Mouse (Mus musculus): ENCODE data around the gene Kctd19. TPM values are rescaled to one million over a fixed set of nuclear protein-coding genes. Genes with fewer than 3 reads are reported as not detected.

Gene Kctd19
- total and polyA plus RNA-seq, 2 experiments from 2014 or later: 0.16 to 0.27 TPM

GRCm38 (mm10) chr8:105367107-105367506 lies 46.2 kb downstream of the Kctd19 start:
- DNase-seq (ENCODE audit: low spot score): no peak
- no peak overlapping the region for H3K4me2 ChIP-seq (ENCODE audit: low read depth, low read length, poor library complexity, severe bottlenecking)
- peak; percentile 70 for TF ChIP-seq CTCF (IDR thresholded peaks at IDR 0.05)
- 75% methylated on average over 2 of the region's 2 CpGs for WGBS
- H3K27ac ChIP-seq (ENCODE audit: low read depth, low read length): no peak overlapping the region
- no peaks in the 10 kb centered on the region for H3K4me1 ChIP-seq (ENCODE audit: insufficient read depth, low read length)
- no peak overlapping the region for H3K9ac ChIP-seq (replicated peaks; ENCODE audit: low read length, poor library complexity, severe bottlenecking)
- H3K9me3 ChIP-seq (ENCODE audit: low read length): no peaks in the 10 kb centered on the region
- peaks cover 37% of the 10 kb centered on the region for H3K36me3 ChIP-seq (ENCODE audit: insufficient read depth, low read length)
- ATAC-seq (ENCODE audit: low FRiP score): no peak
- no peaks in the 10 kb centered on the region for H3K27me3 ChIP-seq (ENCODE audit: insufficient read depth, low read length)
- no peak overlapping the region for H3K4me3 ChIP-seq (ENCODE audit: low read depth, low read length)

- no peak overlapping the region for H3K4me2 ChIP-seq (ENCODE audit: low read depth, low read length, poor library complexity, severe bottlenecking)
- WGBS: 70% methylated on average over 12 of the region's 12 CpGs
- ATAC-seq (ENCODE audit: low FRiP score) (no peak), DNase-seq (ENCODE audit: low spot score) (no peak)
- H3K9ac ChIP-seq (replicated peaks; ENCODE audit: low read length, poor library complexity, severe bottlenecking): no peak overlapping the region
- no peak overlapping the region for H3K27ac ChIP-seq (ENCODE audit: low read depth, low read length)
- peaks cover 42% of the 10 kb centered on the region for H3K36me3 ChIP-seq (ENCODE audit: insufficient read depth, low read length)
- no peak overlapping the region for H3K4me3 ChIP-seq (ENCODE audit: low read depth, low read length)
- no peaks in the 10 kb centered on the region for H3K4me1 ChIP-seq (ENCODE audit: insufficient read depth, low read length)
- H3K27me3 ChIP-seq (ENCODE audit: insufficient read depth, low read length): no peaks in the 10 kb centered on the region
- no peak for TF ChIP-seq CTCF (IDR thresholded peaks at IDR 0.05)
- no peaks in the 10 kb centered on the region for H3K9me3 ChIP-seq (ENCODE audit: low read length)
These were observed 51.3 kb downstream of the Kctd19 start for GRCm38 (mm10) chr8:105361751-105362702.

- Histone ChIP-seq H3K36me3 (ENCODE audit: insufficient read depth, low read length) (peaks cover 48% of the 10 kb centered on the region), H3K27ac (ENCODE audit: low read depth, low read length) (no peak overlapping the region; the same call in 1 of the 2 replicates), H3K4me3 (ENCODE audit: low read depth, low read length) (no peak overlapping the region), H3K4me1 (ENCODE audit: insufficient read depth, low read length) (no peaks in the 10 kb centered on the region), H3K27me3 (ENCODE audit: insufficient read depth, low read length) (no peaks in the 10 kb centered on the region), H3K4me2 (ENCODE audit: low read depth, low read length, poor library complexity, severe bottlenecking) (no peak overlapping the region), H3K9me3 (ENCODE audit: low read length) (no peaks in the 10 kb centered on the region), H3K9ac (replicated peaks; ENCODE audit: low read length, poor library complexity, severe bottlenecking) (no peak overlapping the region)
- peak; percentile 73 for TF ChIP-seq CTCF (IDR thresholded peaks at IDR 0.05)
- DNase-seq (ENCODE audit: low spot score) (peak; percentile 79), ATAC-seq (ENCODE audit: low FRiP score) (no peak)
- WGBS: 46% methylated on average over 4 of the region's 4 CpGs
These were observed 53.7 kb downstream of the Kctd19 start for GRCm38 (mm10) chr8:105359646-105360045.

GRCm38 (mm10) chr8:105359208-105359607 lies 54.1 kb downstream of the Kctd19 start:
- no peak for DNase-seq (ENCODE audit: low spot score)
- Histone ChIP-seq H3K4me3 (ENCODE audit: low read depth, low read length) (no peak overlapping the region), H3K27ac (ENCODE audit: low read depth, low read length) (no peak overlapping the region; the same call in 1 of the 2 replicates), H3K9me3 (ENCODE audit: low read length) (no peaks in the 10 kb centered on the region), H3K4me2 (ENCODE audit: low read depth, low read length, poor library complexity, severe bottlenecking) (no peak overlapping the region), H3K27me3 (ENCODE audit: insufficient read depth, low read length) (no peaks in the 10 kb centered on the region), H3K36me3 (ENCODE audit: insufficient read depth, low read length) (peaks cover 44% of the 10 kb centered on the region), H3K9ac (replicated peaks; ENCODE audit: low read length, poor library complexity, severe bottlenecking) (no peak overlapping the region), H3K4me1 (ENCODE audit: insufficient read depth, low read length) (no peaks in the 10 kb centered on the region)
- TF ChIP-seq CTCF (IDR thresholded peaks at IDR 0.05): no peak
- WGBS: 77% methylated on average over 15 of the region's 15 CpGs
- no peak; the same call in 1 of the 2 replicates for ATAC-seq (ENCODE audit: low FRiP score)

- Histone ChIP-seq H3K36me3 (ENCODE audit: insufficient read depth, low read length) (peaks cover 33% of the 10 kb centered on the region), H3K9me3 (ENCODE audit: low read length) (no peaks in the 10 kb centered on the region), H3K4me3 (ENCODE audit: low read depth, low read length) (no peak overlapping the region), H3K27ac (ENCODE audit: low read depth, low read length) (no peak overlapping the region), H3K9ac (replicated peaks; ENCODE audit: low read length, poor library complexity, severe bottlenecking) (no peak overlapping the region), H3K27me3 (ENCODE audit: insufficient read depth, low read length) (no peaks in the 10 kb centered on the region), H3K4me1 (ENCODE audit: insufficient read depth, low read length) (no peaks in the 10 kb centered on the region), H3K4me2 (ENCODE audit: low read depth, low read length, poor library complexity, severe bottlenecking) (no peak overlapping the region)
- DNase-seq (ENCODE audit: low spot score): no peak
- TF ChIP-seq CTCF (IDR thresholded peaks at IDR 0.05): no peak
- WGBS: 88% methylated on average over 14 of the region's 14 CpGs
- ATAC-seq (ENCODE audit: low FRiP score): no peak
These were observed 56.6 kb downstream of the Kctd19 start for GRCm38 (mm10) chr8:105356681-105357080.

Measured in midbrain, postnatal 0 days (tissue).